Mouse (Mus musculus) hindbrain, embryonic 10.5 days (tissue): ENCODE data around the gene Matn4. TPM values are rescaled to one million over a fixed set of nuclear protein-coding genes. Genes with fewer than 3 reads are reported as not detected.

ENCODE experiments used
- polyA plus RNA-seq: library from polyadenylated mRNA; unstranded; fragments of >200 nt; fragmentation: Nextera tagmentation; extraction: Ambion mirVana; gene quantifications from 2 replicates; pipeline ENCODE4 v1.2.1, GENCODE M21; 2016

Gene Matn4
- polyA plus RNA-seq, 1 experiment from 2014 or later, result 0.72 TPM

Other genes with a start within 250 kb of the Matn4 start
- not detected in 2 replicates for gene Kcns1, start 234.0 kb downstream of the Matn4 start, polyA plus RNA-seq
- gene Wfdc5, start 222.4 kb downstream of the Matn4 start, polyA plus RNA-seq, result not detected in 2 replicates
- gene Wfdc12, start 214.6 kb downstream of the Matn4 start, polyA plus RNA-seq, result not detected in 2 replicates
- gene Wfdc15a, start 205.0 kb downstream of the Matn4 start, polyA plus RNA-seq, result not detected in 2 replicates
- gene Wfdc15b, start 183.5 kb downstream of the Matn4 start, polyA plus RNA-seq, result not detected in 2 replicates
- not detected in 2 replicates for gene Svs2, start 166.7 kb downstream of the Matn4 start, polyA plus RNA-seq
- gene Svs3b, start 148.5 kb downstream of the Matn4 start, polyA plus RNA-seq, result not detected in 2 replicates
- not detected in 2 replicates for gene Svs4, start 126.7 kb downstream of the Matn4 start, polyA plus RNA-seq
- not detected in 2 replicates for gene Svs3a, start 115.9 kb downstream of the Matn4 start, polyA plus RNA-seq
- gene Svs6, start 88.4 kb downstream of the Matn4 start, polyA plus RNA-seq, result not detected in 2 replicates
- not detected in 2 replicates for gene Svs5, start 72.4 kb downstream of the Matn4 start, polyA plus RNA-seq
- 0.31 TPM in 1 of 2 replicates, not detected in the other for gene Slpi, start 16.1 kb downstream of the Matn4 start, polyA plus RNA-seq
- 0.02 TPM in 1 of 2 replicates, not detected in the other for gene Rbpjl, start 2.0 kb downstream of the Matn4 start, polyA plus RNA-seq
- 14.8 and 18.0 TPM in 2 replicates for gene Sdc4, start 38.7 kb upstream of the Matn4 start, polyA plus RNA-seq
- 61.5 and 76.4 TPM in 2 replicates for gene Sys1, start 51.8 kb upstream of the Matn4 start, polyA plus RNA-seq
- gene Gm20458, start 55.8 kb upstream of the Matn4 start, polyA plus RNA-seq, result 4.4 and 4.5 TPM in 2 replicates
- not detected in 2 replicates for gene Trp53tg5, start 68.6 kb upstream of the Matn4 start, polyA plus RNA-seq
- 1.9 and 3.3 TPM in 2 replicates for gene Dbndd2, start 80.9 kb upstream of the Matn4 start, polyA plus RNA-seq
- 39.7 and 48.8 TPM in 2 replicates for gene Pigt, start 92.4 kb upstream of the Matn4 start, polyA plus RNA-seq
- gene Wfdc2, start 157.3 kb upstream of the Matn4 start, polyA plus RNA-seq, result 27.6 and 64.4 TPM in 2 replicates
- not detected in 2 replicates for gene Spint3, start 168.3 kb upstream of the Matn4 start, polyA plus RNA-seq
- gene Wfdc6a, start 180.3 kb upstream of the Matn4 start, polyA plus RNA-seq, result not detected in 2 replicates
- gene Eppin, start 188.4 kb upstream of the Matn4 start, polyA plus RNA-seq, result not detected in 2 replicates
- not detected in 2 replicates for gene Wfdc6b, start 208.4 kb upstream of the Matn4 start, polyA plus RNA-seq
- gene Wfdc8, start 208.5 kb upstream of the Matn4 start, polyA plus RNA-seq, result not detected in 2 replicates
- gene Wfdc16, start 233.6 kb upstream of the Matn4 start, polyA plus RNA-seq, result not detected in 2 replicates